Mouse (Mus musculus) adrenal gland, adult 18-20 months (tissue): ENCODE data around the gene Bmpr1b. TPM values are rescaled to one million over a fixed set of nuclear protein-coding genes. Genes with fewer than 3 reads are reported as not detected.

ENCODE experiments used
- DNase-seq, 2 experiments: peaks; one replicate each; pipeline ENCODE4 v3.0.0; 2021 to 2022; ENCODE audit warnings: low spot score in 2 of 2
- total RNA-seq, 2 experiments: library from RNA; stranded (reverse); gene quantifications; 1 replicate in 1 of 2; 2 replicates in 1 of 2; pipeline ENCODE4 v1.2.3; 2021

Gene Bmpr1b
- total RNA-seq, 2 experiments from 2014 or later, result 0.58 to 0.66 TPM

- DNase-seq, result no peak
These were observed 55.0 kb downstream of the Bmpr1b start for GRCm38 (mm10) chr3:142114190-142114589.

DNA sequence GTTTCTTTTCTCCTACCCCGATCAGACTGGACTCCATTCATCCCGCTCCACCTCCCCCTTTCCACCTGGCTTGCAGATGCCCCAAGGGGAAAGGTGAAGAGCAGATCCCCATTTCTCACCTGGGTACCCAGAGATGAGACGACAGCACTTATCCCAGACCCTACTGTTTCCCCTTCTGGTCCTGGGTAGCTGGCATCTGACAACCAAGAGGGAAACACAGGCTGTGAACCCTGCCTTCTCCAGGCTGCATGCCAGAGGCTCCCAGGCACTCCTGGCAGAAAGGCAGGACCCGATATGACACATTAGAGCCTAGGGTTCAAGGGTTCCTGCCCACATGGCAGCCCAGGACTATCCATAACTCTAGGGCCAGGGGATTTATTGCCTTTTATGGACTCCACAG is 56.0 kb downstream of the Bmpr1b start:
- no peak for DNase-seq

GRCm38 (mm10) chr3:142106227-142106626 is 63.0 kb downstream of the Bmpr1b start:
- DNase-seq, result no peak

GRCm38 (mm10) chr3:142104027-142104805 is 65.0 kb downstream of the Bmpr1b start:
- DNase-seq, result no peak

DNA sequence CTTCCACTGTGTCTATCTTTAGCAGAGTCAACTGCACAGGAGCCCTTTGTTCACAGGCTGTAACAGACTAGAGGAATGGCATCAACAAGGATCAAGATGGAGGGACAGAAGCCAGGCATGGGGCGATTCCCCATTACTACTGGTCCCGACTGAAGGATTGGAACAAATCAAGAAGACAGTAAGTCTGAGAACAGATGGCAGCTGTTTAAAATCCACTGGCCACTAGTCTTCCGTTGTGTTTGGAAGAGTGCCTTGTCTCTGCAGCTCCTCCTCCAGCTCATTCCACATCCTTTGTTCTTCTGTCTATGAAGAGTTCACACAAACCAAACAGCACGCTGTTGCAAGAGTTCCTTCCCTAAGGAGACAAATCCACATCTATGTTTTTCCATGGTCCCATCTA is 65.6 kb downstream of the Bmpr1b start:
- DNase-seq, result no peak

GRCm38 (mm10) chr3:142099151-142099550 is 70.1 kb downstream of the Bmpr1b start:
- DNase-seq, result no peak

- DNase-seq, result no peak
These were observed 75.2 kb downstream of the Bmpr1b start for GRCm38 (mm10) chr3:142094049-142094448.

DNA sequence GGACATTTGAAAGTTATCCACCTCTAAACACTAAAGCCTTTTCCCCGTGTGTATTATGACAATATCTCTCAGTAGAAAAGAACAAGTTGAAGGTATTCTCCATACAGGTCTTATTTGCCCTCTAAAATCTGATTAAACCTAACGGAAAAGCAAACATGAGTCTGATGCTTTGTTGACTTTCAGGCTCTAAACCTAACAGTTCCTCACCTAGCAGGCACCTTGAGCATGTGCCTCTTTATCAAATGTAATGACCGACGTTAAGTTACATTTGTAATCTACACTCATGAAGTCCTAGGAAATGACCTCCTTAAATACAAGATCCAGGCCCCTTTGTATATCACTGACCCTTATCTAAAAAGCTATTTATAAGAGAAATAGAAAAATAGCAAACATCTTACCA is 79.5 kb downstream of the Bmpr1b start:
- DNase-seq, result no peak

DNA sequence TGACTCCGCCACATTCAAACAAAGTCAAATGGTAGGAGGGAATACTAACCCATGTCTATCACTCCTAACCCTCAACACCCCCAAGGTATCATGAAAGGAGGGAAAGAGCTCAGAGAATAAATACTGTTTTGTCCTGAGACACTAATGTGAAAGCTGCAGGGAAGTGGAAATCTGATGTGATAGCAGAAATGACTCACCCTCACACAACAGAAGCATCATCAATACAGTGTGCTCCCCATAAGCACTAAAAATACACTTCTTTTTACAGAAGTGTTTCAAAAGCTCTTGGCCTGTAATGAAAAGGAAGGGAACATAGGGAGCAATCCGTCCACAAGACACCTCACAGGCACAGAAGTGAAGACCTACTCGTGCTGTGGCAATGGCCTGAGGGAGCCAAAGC is 83.3 kb downstream of the Bmpr1b start:
- no peak for DNase-seq

- DNase-seq, result no peak
These were observed 85.1 kb downstream of the Bmpr1b start for GRCm38 (mm10) chr3:142084091-142084490.

DNA sequence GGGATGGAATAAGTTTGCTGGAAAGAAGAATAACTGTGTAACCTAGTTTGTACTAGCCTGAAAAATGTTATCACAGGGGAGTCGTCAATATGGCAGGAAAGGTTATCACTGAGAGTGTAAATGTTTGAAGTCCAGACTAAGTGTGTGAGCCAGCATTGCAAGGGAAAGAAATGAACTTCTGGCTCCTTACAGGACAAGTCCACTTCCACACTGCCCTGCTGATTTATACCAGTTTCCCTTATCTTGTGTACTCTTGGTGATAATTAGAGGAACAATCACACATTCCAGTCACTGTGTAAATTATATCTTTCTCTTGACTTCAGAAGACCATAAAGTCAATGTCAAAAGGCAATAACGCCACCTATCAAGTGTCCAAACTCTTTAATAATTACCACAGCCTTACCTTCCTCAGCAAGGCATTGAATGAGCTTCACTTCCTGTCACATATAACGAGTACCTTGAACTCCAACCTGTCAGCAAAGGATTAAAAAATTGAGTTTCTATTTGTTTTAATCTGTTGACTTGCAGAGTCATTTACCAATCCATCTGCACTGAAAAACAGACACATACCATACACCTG is 91.4 kb downstream of the Bmpr1b start:
- no peak for DNase-seq

DNA sequence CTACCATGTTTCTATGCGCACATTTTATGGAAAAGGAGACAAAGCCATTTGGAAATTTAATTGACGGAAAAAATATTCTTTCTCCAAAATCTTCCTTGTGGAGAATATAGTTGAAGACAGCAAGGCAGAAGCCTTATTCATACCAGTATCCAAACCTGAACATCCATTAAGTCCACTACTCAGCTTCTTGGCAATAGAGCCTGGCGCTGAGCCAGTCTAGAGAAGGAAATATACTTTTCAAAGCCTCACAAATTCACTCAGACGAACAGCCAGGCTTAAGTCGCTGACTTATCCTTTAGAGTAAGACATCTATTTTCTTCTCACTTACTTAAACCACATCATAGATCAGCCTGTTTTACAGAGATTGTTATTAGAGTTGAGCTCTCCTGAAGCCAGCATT is 97.6 kb downstream of the Bmpr1b start:
- DNase-seq, result no peak

GRCm38 (mm10) chr3:142066792-142067346 is 102.4 kb downstream of the Bmpr1b start:
- no peak for DNase-seq

- DNase-seq, result no peak
These were observed 104.1 kb downstream of the Bmpr1b start for GRCm38 (mm10) chr3:142065111-142065510.

GRCm38 (mm10) chr3:142063536-142064226 is 105.5 kb downstream of the Bmpr1b start:
- DNase-seq, result no peak

GRCm38 (mm10) chr3:142061267-142061666 is 108.0 kb downstream of the Bmpr1b start:
- DNase-seq, result no peak

DNA sequence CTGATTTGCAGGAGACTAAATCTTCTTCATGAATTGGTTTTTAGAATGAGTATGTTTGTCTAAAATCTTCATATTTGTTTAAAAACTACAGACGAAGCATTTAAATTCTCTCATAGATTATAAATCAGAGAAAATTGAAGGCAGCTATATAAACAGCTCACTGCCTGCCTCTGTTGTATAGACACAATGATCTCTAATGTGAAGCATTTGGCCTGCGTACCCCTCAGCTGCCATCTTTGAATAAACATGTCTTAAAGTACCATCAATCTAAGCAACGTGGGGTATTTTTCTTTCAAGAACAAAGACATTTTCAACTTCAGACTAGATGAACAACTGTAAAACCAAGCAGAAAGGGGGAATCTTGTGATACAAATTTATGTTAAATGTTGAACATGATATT is 109.3 kb downstream of the Bmpr1b start:
- no peak for DNase-seq

DNA sequence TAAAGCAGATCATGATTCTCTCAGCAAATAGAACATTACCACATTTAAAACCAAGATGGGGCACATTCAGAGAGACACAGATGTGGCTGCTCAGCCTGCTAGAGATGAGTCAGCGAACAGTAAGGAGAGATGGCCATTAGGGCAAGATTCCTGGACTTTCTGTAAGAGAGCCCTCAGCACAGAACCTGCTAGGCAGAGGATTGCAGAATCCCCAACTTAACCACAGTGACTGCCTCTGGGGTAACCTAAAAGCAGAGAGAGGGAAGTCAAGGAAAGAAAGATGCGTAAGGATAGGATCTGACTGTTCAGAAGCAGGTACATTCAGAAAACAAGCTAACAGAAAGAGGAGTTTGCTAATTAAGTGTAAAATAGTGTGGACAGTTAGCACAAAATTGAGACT is 118.5 kb downstream of the Bmpr1b start:
- DNase-seq, result no peak

- DNase-seq, result no peak
These were observed 119.6 kb downstream of the Bmpr1b start for GRCm38 (mm10) chr3:142049610-142050009.

GRCm38 (mm10) chr3:142049093-142049492 is 120.1 kb downstream of the Bmpr1b start:
- no peak for DNase-seq

DNA sequence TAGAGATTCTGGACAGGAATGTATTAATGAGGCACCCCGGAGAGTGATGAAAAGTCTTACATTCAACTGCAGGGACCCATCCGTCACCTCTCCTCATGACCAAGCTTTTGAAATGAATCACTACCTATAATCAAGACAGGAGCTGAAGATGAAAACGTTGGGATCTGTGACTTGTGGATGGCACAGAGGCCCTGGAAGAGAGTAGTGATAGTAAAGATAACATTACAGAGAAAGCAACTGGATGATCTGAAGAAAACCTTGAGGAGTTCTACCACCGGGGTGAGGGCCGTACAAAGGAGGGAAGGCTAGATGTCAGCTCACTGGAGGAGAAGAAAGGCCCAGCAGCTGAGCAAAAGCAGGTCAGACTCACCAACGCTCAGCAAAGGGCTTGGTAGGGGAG is 120.7 kb downstream of the Bmpr1b start:
- no peak for DNase-seq

DNA sequence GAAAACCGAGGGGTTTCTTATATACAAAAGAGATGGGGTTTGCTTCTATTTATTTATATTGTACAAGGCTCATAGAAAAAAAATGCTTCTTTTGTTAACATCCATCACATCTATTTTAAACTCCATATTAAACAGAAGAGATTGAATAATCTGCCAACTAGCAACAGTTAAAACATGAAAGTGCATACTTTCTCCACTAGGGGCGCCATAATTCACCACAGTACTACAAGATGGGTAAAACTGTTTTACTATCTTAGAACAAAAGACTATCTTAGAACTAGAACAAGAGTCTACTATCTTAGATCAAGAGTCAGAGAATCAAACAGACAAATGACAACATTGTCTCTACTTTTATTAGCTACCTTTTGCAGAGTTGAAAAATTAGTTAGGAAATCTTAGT is 125.8 kb downstream of the Bmpr1b start:
- no peak for DNase-seq
